Mouse (Mus musculus) ES-Bruce4 (cell line): ENCODE results near the gene Dnah8.

ENCODE experiments used
- CTCF ChIP-seq: IDR thresholded peaks from one replicate; pipeline ENCODE4 v1.8.1; 2011; ENCODE audit warnings: low read depth, low read length
- EP300 ChIP-seq: IDR thresholded peaks from 2 replicates; pipeline ENCODE4 v1.6.1; 2011; ENCODE audit warnings: low read depth, low read length; ENCODE audit not compliant: insufficient read depth
- POLR2A ChIP-seq: IDR thresholded peaks from one replicate; pipeline ENCODE4 v1.8.1; 2011; ENCODE audit warnings: low read length; ENCODE audit not compliant: insufficient read depth

GRCm38 (mm10) chr17:30673023-30673422 is 48.9 kb downstream of the Dnah8 start:
- TF ChIP-seq POLR2A (no peak), CTCF (peak; percentile 41), EP300 (no peak)
